Mouse (Mus musculus): ENCODE data around the gene Cdkl3.

- TF ChIP-seq MYOD1 (IDR thresholded peaks at IDR 0.05; ENCODE audit: control insufficient read depth in 1 of 3, insufficient read length in 2 of 3, low read depth in 2 of 3) (no peak), POLR2A (IDR thresholded peaks at IDR 0.05; ENCODE audit: insufficient read length, low read depth) (no peak)
These were observed 125.2 kb downstream of the Cdkl3 start for GRCm38 (mm10) chr11:52129171-52129570.
